Mouse (Mus musculus): ENCODE measurements around the gene Vmn1r89.

Gene Vmn1r89

DNA sequence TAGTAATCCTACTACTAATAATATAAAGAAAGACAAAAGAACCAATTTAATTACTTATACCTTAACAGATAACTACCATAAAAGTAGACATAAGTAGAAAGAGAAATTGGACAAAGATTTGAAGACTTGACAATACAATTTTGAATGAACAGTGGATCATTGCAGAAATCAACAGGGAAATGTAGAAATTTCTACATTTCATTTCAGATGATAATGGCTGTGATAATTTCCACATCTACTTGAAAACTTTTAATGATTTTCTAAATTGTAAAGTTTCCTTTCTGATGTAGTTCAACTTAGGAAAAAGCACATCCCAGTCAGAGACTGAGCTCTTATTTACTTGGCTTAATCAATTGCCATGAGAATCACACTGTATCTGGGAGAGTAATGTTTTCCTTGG is at the start of gene Vmn1r89:
Gene Vmn1r89 (plus strand): TSS at position 301 of the 400 bp plus-strand sequence.
- DNase-seq (ENCODE audit: low read depth) = no peak

DNA sequence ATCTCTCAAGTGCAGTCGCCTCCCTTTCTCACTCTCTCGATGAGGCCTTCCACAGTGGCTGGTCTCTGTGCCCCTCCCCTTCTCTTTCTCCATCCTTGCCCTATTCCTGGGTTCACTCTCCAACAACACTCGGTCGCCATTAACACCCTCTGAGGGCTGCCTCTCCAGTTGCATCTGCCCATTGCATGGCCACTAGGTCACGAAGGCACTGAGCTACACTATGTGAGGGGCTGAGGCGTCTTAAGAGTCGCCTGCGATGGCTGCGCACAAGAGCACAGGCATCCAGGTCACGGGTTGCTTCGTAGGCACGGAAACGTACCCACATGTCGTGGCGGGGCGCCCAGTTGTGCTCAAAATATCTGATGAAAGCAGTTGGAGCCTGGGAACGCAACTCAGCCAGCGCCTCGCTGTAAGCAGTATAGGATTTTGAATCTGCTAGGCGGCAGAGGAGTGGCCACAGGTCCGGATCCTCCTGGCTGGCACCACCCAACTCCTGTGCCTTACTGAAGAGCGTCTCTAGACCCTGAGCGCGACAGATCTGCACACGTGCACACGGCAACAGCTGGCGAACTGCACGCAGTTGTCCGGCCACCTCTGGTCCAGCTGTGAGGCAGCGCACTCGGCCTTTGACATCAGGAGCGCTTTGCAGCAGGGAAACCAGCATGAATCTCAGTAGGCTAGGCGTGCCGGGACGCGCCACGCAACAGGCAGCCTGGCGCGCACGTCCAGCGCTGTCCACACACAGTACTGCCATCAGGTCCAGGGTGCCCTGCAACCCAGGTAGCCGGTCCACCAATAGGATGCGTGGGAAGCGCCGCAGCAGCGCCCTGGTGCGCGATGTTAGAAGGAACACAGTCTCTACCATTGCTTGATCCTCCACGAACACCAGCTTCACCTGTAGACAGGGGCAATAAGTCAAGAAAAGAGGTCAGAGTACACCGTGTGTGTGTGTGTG is 48.2 kb downstream of the Vmn1r89 start:
- no peak for DNase-seq (ENCODE audit: low read depth)

DNA sequence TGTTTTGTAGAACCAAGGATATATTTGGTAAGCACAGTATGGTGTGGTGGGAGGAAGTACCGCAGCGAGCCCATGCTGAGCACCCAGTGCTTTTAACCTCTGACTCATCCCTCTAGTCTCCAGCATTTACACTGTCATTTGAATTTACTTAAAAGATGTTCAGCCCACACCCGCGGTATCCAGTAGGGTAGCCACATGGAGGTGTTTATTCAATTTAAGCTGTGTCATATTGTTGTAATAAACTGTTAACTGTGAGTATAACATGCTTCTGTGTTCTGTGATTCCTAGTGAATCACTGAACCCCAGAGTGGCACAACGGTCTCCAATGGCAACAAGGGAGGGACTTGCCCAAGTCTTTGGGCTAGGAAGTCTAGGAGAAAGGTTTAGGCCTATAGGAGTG is 51.0 kb downstream of the Vmn1r89 start:
- DNase-seq (ENCODE audit: low read depth) = no peak

DNA sequence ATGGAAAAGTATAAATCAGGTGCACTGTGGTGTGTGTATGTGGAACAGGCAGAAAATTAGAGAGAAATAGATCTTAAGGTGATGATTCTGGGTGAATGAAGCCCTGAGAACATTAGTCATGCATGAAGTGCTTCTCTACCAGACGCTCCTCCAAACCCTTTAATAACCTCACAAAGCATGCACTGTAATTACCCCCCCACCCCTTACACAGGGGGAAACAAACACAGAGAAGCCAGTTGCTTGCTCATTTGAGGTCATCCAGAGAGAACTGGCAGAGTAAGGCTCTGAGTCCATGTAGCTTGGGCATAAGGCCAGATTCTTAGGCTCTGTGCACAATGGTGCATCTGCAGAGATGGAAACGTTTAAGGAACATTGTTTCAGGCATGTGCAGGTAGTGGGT is 51.6 kb downstream of the Vmn1r89 start:
- no peak for DNase-seq (ENCODE audit: low read depth)

DNA sequence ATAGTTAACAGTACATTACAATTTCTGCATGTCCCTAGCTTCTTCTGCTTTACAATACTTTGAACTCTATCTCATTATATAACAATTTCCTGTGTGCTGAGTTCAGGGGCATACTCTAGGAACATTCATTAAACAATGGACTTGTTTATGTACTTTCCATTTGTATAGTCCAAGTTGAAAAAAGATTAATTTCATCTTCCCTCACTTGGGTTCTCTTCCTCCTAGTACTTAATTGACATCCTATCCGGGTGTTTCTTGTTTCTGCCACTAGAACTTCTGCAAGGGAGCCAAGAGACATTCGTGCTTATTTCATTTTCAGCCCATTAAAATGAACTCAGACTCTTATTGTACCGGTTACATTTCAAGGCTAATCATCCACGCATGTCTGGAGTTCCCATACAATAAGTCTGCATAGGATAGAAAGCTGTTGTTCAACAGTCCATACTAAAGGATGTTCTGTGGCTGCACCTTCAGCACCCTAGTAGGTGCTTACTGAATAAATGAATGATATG is 56.0 kb downstream of the Vmn1r89 start:
- DNase-seq (ENCODE audit: low read depth) = no peak

DNA sequence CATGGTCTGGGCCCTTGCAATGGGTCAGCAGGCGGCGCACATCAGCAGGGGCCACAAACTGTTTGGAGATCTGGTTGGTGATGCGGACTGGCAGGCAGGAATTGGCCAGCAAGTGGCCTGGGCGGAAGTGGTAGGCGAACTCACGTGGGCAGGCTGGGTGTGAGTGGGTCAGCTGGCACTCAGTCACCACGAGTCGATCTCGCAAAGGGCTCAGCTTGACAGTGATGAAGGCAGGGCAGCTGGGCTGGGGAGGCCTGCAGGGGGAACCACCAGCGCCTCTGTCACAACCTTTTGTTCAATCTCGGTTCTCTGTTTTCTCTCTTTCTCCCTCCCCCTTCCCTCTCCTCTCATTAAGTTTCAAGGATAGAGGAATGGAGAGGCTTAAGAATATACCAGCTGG is 56.6 kb downstream of the Vmn1r89 start:
- DNase-seq (ENCODE audit: low read depth) = no peak
